Mouse (Mus musculus) urinary bladder, adult 18-20 months (tissue): ENCODE measurements at regions not wholly inside any gene's neighbourhood (a gene's known extent, or its start where the extent isn't known, plus 50 kb on each side); places are given as distances from the start of the nearest gene placed in this dataset.

ENCODE experiments used
- DNase-seq, 2 experiments: peaks; one replicate each; pipeline ENCODE4 v3.0.0; 2022; ENCODE audit warnings: low spot score in 2 of 2, mixed read lengths in 2 of 2

GRCm38 (mm10) chr8:115929472-115930210 lies 222.0 kb upstream of the Maf start:
- DNase-seq, result no peak

GRCm38 (mm10) chr8:115921889-115922288 lies 214.3 kb upstream of the Maf start:
- DNase-seq, result no peak

GRCm38 (mm10) chr8:115906650-115907049 lies 199.1 kb upstream of the Maf start:
- DNase-seq, result no peak

DNA sequence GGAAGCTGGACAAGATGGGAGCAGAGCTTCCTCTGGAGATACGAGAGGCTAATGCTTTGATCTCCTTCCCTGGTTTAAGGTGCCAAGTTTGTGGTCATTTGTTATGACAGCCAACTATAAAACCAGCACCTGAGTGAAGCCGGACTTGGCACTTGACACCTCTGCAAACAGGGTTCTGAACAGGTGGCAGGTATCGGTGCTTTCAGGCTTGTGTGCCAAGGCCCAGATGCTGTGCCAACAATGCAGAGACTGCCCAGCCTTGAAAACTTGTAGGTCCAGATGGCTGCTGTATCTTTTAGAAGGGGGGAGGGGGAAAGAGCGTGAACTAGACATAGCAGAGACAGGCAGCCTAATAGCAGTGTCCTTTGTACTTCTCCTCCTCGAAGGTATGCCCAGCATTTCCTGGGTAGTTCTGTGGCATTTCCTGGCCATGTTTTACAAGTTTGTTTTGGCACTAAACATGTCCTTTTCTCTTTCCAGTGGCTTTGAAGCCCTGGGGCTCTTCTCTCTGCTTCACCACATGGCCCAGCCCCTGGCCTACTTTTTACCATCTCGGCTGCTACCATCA lies 196.3 kb upstream of the Maf start:
- DNase-seq, result no peak

GRCm38 (mm10) chr8:115897521-115898178 lies 190.1 kb upstream of the Maf start:
- DNase-seq, result no peak

- DNase-seq, result no peak
These were observed 189.5 kb upstream of the Maf start for GRCm38 (mm10) chr8:115897086-115897485.

- no peak for DNase-seq
These were observed 188.5 kb upstream of the Maf start for GRCm38 (mm10) chr8:115896066-115896465.

DNA sequence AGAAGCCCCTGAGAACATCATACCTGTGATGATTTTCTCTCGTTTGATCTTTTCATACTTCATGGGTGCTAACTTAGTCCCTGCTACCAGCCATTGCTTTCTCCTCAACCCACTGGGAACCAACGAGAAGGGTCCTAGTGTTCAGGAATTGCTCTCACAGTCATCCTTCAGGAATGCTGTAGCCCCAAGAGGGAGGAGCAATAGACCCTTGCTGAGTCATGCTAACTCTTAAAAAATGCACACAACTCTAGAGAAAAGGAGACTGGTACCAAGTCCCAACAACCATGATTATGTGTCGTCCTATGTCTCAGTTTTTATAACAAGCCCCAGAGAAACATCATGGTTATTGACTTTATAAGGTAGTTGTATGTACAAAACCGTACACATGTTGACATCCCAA lies 180.7 kb upstream of the Maf start:
- DNase-seq, result no peak

GRCm38 (mm10) chr8:115885121-115885743 lies 177.6 kb upstream of the Maf start:
- DNase-seq, result no peak

GRCm38 (mm10) chr8:115883808-115884207 lies 176.2 kb upstream of the Maf start:
- DNase-seq, result no peak

DNA sequence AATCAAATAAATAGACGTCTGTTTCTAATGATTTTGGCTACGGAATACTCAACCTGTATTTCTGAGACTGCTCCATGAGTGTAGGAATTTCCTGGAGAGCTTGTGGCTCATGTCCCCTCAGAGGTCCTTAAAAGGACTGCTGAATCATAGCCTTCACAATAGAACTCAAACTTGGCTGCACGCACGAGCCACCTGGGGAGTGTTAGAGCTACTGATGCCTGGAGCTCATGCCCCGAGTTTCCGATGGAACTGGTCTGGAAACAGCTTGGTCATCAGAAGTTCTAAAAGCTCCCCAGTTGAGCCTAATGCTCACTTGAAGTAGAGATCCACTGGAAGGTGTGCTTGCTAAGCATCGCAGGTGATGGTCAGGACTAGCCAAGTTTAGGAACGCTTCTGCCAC lies 174.3 kb upstream of the Maf start:
- DNase-seq, result no peak

GRCm38 (mm10) chr8:115874789-115875188 lies 167.2 kb upstream of the Maf start:
- no peak for DNase-seq

DNA sequence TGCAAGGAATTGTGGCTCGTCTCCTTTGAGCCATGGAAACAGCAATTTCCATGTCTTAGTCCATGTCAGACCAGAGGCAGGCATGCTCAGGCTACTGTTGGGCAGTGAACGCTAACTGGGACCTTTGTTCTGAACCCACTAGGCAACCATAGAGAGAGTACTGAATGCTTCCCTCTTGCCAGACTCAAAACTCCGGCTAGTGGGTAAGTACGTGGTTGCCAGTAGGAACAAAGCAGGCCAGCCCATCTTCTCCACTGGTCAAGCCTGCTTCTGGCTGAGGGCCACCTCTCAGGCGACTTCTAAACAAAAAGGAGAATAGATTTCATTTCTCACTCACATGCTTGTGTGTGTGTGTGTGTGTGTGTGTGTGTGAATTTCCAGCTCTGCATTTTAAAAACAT lies 163.8 kb upstream of the Maf start:
- DNase-seq, result no peak

- DNase-seq, result no peak
These were observed 153.8 kb upstream of the Maf start for GRCm38 (mm10) chr8:115861381-115861780.

GRCm38 (mm10) chr8:115859406-115859805 lies 151.8 kb upstream of the Maf start:
- peak in 1 of 2 experiments; percentile 46 for DNase-seq

DNA sequence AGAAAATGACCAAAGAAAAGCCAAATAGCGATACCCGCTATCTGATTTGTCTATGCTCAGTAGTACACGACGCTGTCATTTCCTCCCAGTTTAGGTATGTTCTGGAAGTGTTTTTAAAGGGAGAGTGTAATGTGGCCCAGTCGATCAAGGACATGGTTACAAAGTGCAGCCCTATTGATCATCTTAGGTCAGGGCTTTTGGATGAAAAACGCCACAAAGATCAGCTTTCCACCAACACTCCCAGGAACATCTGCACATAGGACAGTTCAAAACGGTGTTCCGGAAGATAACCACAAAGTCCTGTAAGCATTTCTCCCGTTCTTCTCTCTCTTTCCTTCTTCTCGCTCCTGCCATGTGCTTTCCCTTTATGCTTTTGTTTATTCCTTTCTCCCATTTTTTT lies 149.2 kb upstream of the Maf start:
- no peak for DNase-seq

- no peak for DNase-seq
These were observed 148.5 kb upstream of the Maf start for GRCm38 (mm10) chr8:115855934-115856629.

DNA sequence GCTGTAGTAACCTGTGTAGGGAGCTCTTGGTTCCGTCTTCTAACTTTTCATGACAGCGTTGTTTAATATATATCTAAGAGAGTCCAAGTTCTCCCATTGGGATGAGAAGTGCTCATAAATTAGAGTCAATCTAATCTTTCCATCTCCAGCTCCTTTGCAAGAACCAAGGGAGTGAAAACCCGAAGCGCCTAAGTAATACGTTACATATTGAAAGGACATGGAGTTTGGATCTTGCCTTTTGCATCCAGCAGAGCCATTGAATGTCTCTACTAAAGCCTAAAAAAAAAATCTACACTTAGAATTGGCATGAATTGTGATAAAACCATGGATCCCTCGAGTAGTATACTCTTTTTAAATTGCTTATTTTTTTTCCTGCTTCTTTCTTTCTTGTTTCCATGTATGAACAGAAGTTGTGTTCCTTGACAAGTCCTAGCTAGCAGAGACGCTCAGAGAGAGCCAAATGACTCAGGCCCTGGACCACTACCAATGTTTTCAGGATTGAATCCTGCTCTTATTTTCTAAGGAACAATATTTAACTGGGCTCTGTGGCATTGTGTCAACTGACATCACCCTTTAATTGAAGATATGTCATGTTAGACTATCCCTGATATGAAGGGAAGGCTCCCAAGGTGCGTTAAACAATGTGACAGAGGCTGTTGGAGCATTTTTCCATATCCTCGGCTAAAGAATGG lies 146.8 kb upstream of the Maf start:
- DNase-seq, result peak in 1 of 2 experiments; percentile 39

DNA sequence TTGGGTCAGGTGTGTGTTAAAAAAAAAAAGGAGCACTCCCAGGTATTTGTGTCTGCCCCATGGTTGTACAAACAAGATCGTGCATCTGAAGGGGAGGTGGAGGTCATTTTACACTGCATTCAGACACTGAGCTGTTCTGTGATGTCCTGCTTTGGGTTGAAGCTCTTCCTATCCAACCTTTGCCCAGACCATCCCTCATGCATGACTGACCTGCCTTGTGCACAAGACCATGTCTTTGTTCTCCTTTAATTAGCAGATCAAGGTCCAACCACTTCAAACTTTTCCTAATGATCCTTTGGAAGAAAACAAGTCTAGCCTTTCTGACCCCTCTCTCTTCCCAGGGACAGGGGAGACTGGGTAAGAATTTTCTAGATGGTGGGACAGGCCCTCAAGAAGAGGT lies 143.0 kb upstream of the Maf start:
- no peak for DNase-seq

- DNase-seq, result no peak
These were observed 125.8 kb upstream of the Maf start for GRCm38 (mm10) chr8:115833391-115833790.

GRCm38 (mm10) chr8:115831675-115832074 lies 124.1 kb upstream of the Maf start:
- DNase-seq, result no peak
